ENCODE assay signal across 11 mouse cellular contexts in the genomic region with DNA sequence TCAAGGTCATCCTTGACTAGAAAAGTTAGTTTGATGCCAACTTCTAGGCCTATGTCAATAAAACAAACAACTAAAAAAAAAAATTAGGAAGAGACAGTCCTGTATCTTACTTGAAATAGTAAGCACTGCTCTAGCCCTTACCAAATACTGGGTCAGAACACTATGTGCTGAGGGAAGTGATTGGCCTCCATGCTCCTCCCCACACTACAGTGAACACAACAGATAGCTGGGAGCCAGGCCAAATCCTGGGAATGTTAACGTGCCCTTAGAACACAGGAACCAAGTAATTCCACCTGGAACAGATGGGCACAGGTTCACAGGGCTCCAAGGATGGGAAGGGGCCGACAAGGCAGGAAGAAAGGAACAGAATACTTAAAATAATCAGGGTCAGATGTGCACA.
DNase-seq lines count a peak whose midpoint lies in the region; ATAC-seq and TF ChIP-seq lines count a peak whose summit lies in the region.
"Had no signal": no experiment of that assay in that cellular context is flagged by ENCODE, and none has a peak within 500 bp of the region (broad histone marks: within the 10 kb centered on the region; RNA-seq: fewer than 3 reads in every experiment).

No protein-coding gene starts in this region.

- H3K4me2 ChIP-seq in kidney, embryonic 16.5 days (replicated peaks; ENCODE audit: low read depth, low read length): no peak overlapping the region
- no peak overlapping the region for H3K4me2 ChIP-seq in lung, postnatal 0 days (replicated peaks; ENCODE audit: low read depth, low read length)
- H3K4me2 ChIP-seq in forebrain, embryonic 16.5 days (ENCODE audit: low read length): no peak overlapping the region

- H3K27me3 ChIP-seq in kidney, embryonic 16.5 days (ENCODE audit: insufficient read depth, low read length): no peaks in the 10 kb centered on the region
- no peaks in the 10 kb centered on the region for H3K27me3 ChIP-seq in lung, postnatal 0 days (replicated peaks; ENCODE audit: insufficient read depth, low read length)
- H3K27me3 ChIP-seq in forebrain, embryonic 16.5 days (replicated peaks; ENCODE audit: control insufficient read depth, insufficient read depth, low read length): no peaks in the 10 kb centered on the region

- no peak overlapping the region for H3K4me3 ChIP-seq in kidney, embryonic 16.5 days (ENCODE audit: low read length)
- H3K4me3 ChIP-seq in lung, postnatal 0 days (ENCODE audit: low read depth, low read length): no peak overlapping the region
- H3K4me3 ChIP-seq in forebrain, embryonic 16.5 days (replicated peaks; ENCODE audit: low read length): no peak overlapping the region

- ATAC-seq in kidney, embryonic 16.5 days (ENCODE audit: low FRiP score, low TSS enrichment): no peak
- ATAC-seq in lung, postnatal 0 days: peak; percentile 75
- no peak for ATAC-seq in forebrain, embryonic 16.5 days

- 64% methylated on average over 2 of the region's 2 CpGs for whole genome bisulfite sequencing in kidney, embryonic 16.5 days
- 45% methylated on average over 2 of the region's 2 CpGs for WGBS in lung, postnatal 0 days
- 47% methylated on average over 2 of the region's 2 CpGs for WGBS in forebrain, embryonic 16.5 days

- no peak overlapping the region for H3K27ac ChIP-seq in kidney, embryonic 16.5 days (ENCODE audit: low read length)
- H3K27ac ChIP-seq in lung, postnatal 0 days (ENCODE audit: low read length): no peak overlapping the region
- H3K27ac ChIP-seq in forebrain, embryonic 16.5 days (ENCODE audit: low read length): no peak overlapping the region
- H3K27ac ChIP-seq: liver, embryonic 14.5 days had no signal

- TF ChIP-seq CTCF in lung, postnatal 0 days (IDR thresholded peaks at IDR 0.05): no peak

- H3K9me3 ChIP-seq in kidney, embryonic 16.5 days (ENCODE audit: low read length): no peaks in the 10 kb centered on the region
- no peaks in the 10 kb centered on the region for H3K9me3 ChIP-seq in lung, postnatal 0 days (ENCODE audit: low read length)
- no peaks in the 10 kb centered on the region for H3K9me3 ChIP-seq in forebrain, embryonic 16.5 days (ENCODE audit: control insufficient read depth, low read length)
- H3K9me3 ChIP-seq: G1E had no signal

- DNase-seq in adrenal gland, adult 2 months: peak; percentile 41
- DNase-seq in adrenal gland, postnatal 4 days (ENCODE audit: low spot score in 2 of 2): no peak
- DNase-seq in kidney, postnatal 25 days: peak; percentile 41 to 63
- peak; percentile 22 for DNase-seq in cerebellum, adult 11-12 months
- DNase-seq in lung, postnatal 0 days (ENCODE audit: low spot score): peak; percentile 44
- no peak for DNase-seq in right cerebral cortex, adult 2 months (ENCODE audit: low spot score in 2 of 2)
- DNase-seq: gastrocnemius, postnatal 36 days had no signal

- TF ChIP-seq EP300 in lung, postnatal 0 days (IDR thresholded peaks at IDR 0.05): peak; percentile 82

- H3K9ac ChIP-seq in kidney, embryonic 16.5 days (replicated peaks; ENCODE audit: low read length): no peak overlapping the region
- no peak overlapping the region for H3K9ac ChIP-seq in lung, postnatal 0 days (replicated peaks; ENCODE audit: low read depth)
- no peak overlapping the region for H3K9ac ChIP-seq in forebrain, embryonic 16.5 days (replicated peaks; ENCODE audit: low read depth, low read length)
- H3K9ac ChIP-seq: liver, embryonic 14.5 days had no signal

- peaks cover 7% of the 10 kb centered on the region; the same call in 1 of the 2 replicates for H3K36me3 ChIP-seq in kidney, embryonic 16.5 days (ENCODE audit: insufficient read depth, low read length)
- H3K36me3 ChIP-seq in lung, postnatal 0 days (ENCODE audit: insufficient read depth, low read length): no peaks in the 10 kb centered on the region
- no peaks in the 10 kb centered on the region for H3K36me3 ChIP-seq in forebrain, embryonic 16.5 days (ENCODE audit: control insufficient read depth, insufficient read depth)
- H3K36me3 ChIP-seq: G1E had no signal

- no peaks in the 10 kb centered on the region for H3K4me1 ChIP-seq in kidney, embryonic 16.5 days (ENCODE audit: insufficient read depth, low read length)
- H3K4me1 ChIP-seq in lung, postnatal 0 days (ENCODE audit: insufficient read depth, low read depth, low read length): peaks cover 5% of the 10 kb centered on the region; the same call in 1 of the 2 replicates
- H3K4me1 ChIP-seq in forebrain, embryonic 16.5 days (replicated peaks; ENCODE audit: control insufficient read depth, insufficient read depth, low read length): no peaks in the 10 kb centered on the region

Comparison
In these comparisons a context has a peak if more than half of its experiments do, and no peak if none do; other contexts are left out.
1. DNase-seq: peak in adrenal gland, adult 2 months (single experiment), kidney, postnatal 25 days (2 of 2), cerebellum, adult 11-12 months (single experiment) and lung, postnatal 0 days (single experiment); none in adrenal gland, postnatal 4 days (0 of 2) and right cerebral cortex, adult 2 months (0 of 2).